In the genomic region with DNA sequence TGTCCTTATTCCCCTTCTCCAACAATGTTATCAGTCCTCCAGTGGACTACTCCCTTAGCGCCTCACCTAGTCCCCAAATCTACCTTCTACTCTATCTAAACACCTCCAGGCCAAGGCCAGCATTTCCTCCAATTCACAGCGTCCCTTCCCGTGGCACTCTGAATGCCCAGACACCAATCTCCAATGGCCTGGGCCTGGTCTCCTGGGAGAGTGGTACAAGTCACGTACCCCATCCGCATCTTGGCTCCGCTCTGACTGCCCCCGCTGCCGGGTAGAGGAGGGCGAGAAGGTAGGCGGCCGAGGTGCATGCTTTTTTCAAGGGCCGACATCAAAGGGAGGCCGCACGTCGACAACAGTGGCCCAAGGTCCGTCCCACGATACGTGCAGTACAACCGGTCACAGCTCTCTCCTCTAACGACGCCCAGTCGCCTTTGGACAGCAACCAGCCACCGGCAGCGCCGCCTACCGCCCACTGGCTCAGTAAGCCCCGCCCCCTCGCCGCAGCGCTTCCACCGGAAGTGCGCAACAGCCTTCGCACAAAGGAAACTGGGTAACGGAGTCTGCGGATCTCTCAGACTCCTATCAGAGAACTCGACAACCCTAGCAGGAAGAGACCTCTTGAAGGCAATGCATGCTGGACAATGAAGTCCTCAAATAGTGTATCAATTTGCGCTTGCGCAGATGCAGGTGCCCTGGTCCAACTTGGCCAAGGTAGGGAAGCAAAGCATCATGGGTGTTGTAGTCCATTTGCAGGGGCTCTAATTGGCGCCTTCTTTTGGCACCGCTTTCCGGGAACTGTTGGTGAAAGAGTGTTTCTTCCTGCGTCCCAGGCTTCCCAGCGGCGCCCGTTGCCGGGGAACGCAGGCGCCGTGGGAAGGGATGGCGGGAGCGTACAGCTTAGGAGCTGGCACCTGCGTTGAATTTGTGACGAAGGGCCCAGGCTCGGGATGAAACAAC, we compare ENCODE assay signal across 8 mouse cellular contexts. TPM values are rescaled to one million over a fixed set of nuclear protein-coding genes. Genes with fewer than 3 reads are reported as not detected.
A peak's percentile ranks its signal among the peaks of the same experiment; 100 is the strongest.
DNase-seq lines count a peak whose midpoint lies in the region; ATAC-seq lines count a peak whose summit lies in the region.

A gene (plus strand): TSS at position 739 of the 957 bp plus-strand sequence.
A gene (minus strand): TSS at position 813 of the 957 bp plus-strand sequence.

- H3K4me1 ChIP-seq in hindbrain, embryonic 14.5 days (replicated peaks; ENCODE audit: control insufficient read depth, insufficient read depth, low read length): peaks cover 31% of the 10 kb centered on the region

- WGBS in hindbrain, embryonic 14.5 days: under 1% methylated on average over 54 of the region's 54 CpGs

- DNase-seq in R1 (ENCODE audit: low read depth, low spot score): peak; percentile 100
- DNase-seq in cerebellum, postnatal 25 days: peak; percentile 99
- DNase-seq in frontal cortex, postnatal 25 days (ENCODE audit: low spot score in 2 of 2): peak; percentile 96 to 98
- peak; percentile 98 for DNase-seq in hindbrain, embryonic 14.5 days (ENCODE audit: low spot score)
- DNase-seq in layer of hippocampus, postnatal 36 days: peak; percentile 97 to 98
- DNase-seq in lung, postnatal 36 days: peak; percentile 100
- peak; percentile 100 for DNase-seq in retina, postnatal 1 day
- DNase-seq in urinary bladder, adult 18-20 months (ENCODE audit: low spot score in 2 of 2): peak; percentile 92 to 98

- no peaks in the 10 kb centered on the region for H3K9me3 ChIP-seq in hindbrain, embryonic 14.5 days (ENCODE audit: control insufficient read depth, low read length)

- peak within 1 kb of the TSS; percentile 87 for H3K27ac ChIP-seq in hindbrain, embryonic 14.5 days

- no peaks in the 10 kb centered on the region for H3K27me3 ChIP-seq in hindbrain, embryonic 14.5 days (ENCODE audit: control insufficient read depth, insufficient read depth, low read length)

- ATAC-seq in hindbrain, embryonic 14.5 days (ENCODE audit: low FRiP score): peak; percentile 98

- H3K9ac ChIP-seq in hindbrain, embryonic 14.5 days: peak within 1 kb of the TSS; percentile 77

- H3K4me3 ChIP-seq in hindbrain, embryonic 14.5 days (replicated peaks; ENCODE audit: low read length): peak within 1 kb of the TSS; percentile 58

- peaks cover 29% of the 10 kb centered on the region for H3K36me3 ChIP-seq in hindbrain, embryonic 14.5 days (replicated peaks; ENCODE audit: control insufficient read depth, insufficient read depth)

- peak within 1 kb of the TSS; percentile 75 for H3K4me2 ChIP-seq in hindbrain, embryonic 14.5 days (replicated peaks)

RNA-seq across cellular contexts. Expression of the first gene that starts in this region (rescaled TPM):
- polyA plus RNA-seq in hindbrain, embryonic 14.5 days (2014; fragmentation: Nextera tagmentation; extraction: Ambion mirVana): 20.5 and 21.3 TPM in 2 replicates
- 10 to 100 TPM; 24.3 to 26.3 TPM for total RNA-seq in layer of hippocampus, postnatal 36 days (2021)

RNA-seq across cellular contexts. Expression of the second gene that starts in this region (rescaled TPM):
- 155 and 162 TPM in 2 replicates for polyA plus RNA-seq in hindbrain, embryonic 14.5 days (2014; fragmentation: Nextera tagmentation; extraction: Ambion mirVana)
- total RNA-seq in layer of hippocampus, postnatal 36 days (2021): 100 to 1,000 TPM; 141 to 158 TPM

Comparison
In these comparisons a context has a peak if more than half of its experiments do, and no peak if none do; other contexts are left out.
1. Peak in every context shown above with its lines: DNase-seq, ATAC-seq, H3K4me3 ChIP-seq and H3K27ac ChIP-seq.